Mouse (Mus musculus) neural tube, embryonic 14.5 days (tissue): ENCODE data around the gene Sptssa. TPM values are rescaled to one million over a fixed set of nuclear protein-coding genes. Genes with fewer than 3 reads are reported as not detected.
A peak's percentile ranks its signal among the peaks of the same experiment; 100 is the strongest.

Experiments used
- ATAC-seq: fragments of 200-750 bp; cut with Nextera tagmentation; 2 replicates; pipeline ENCODE4 v1.8.0; 2017; ENCODE audit warnings: low read depth, mild to moderate bottlenecking, moderate TSS enrichment, moderate library complexity
- H3K27ac ChIP-seq: fragments of 300-500 bp; sonication (generic); 2 replicates; pipeline ENCODE4 v1.5.1; 2014; ENCODE audit warnings: low read depth, mild to moderate bottlenecking, control low read depth, low read length, moderate library complexity, mixed read lengths
- H3K27me3 ChIP-seq: fragments of 300-500 bp; sonication (generic); 2 replicates; pipeline ENCODE4 v1.6.1; 2014; ENCODE audit warnings: low read length; ENCODE audit not compliant: control insufficient read depth, insufficient read depth
- H3K36me3 ChIP-seq: fragments of 300-500 bp; sonication (generic); 2 replicates; pipeline ENCODE4 v1.6.1; 2014; ENCODE audit warnings: low read length, mixed read lengths; ENCODE audit not compliant: control insufficient read depth, insufficient read depth
- H3K4me1 ChIP-seq: fragments of 300-500 bp; sonication (generic); 2 replicates; pipeline ENCODE4 v1.6.1; 2014; ENCODE audit warnings: low read length; ENCODE audit not compliant: control insufficient read depth, insufficient read depth
- H3K4me2 ChIP-seq: fragments of 300-500 bp; sonication (generic); 2 replicates; pipeline ENCODE4 v1.6.1; 2014; ENCODE audit warnings: mild to moderate bottlenecking, low read depth, low read length, control low read depth
- H3K4me3 ChIP-seq: fragments of 300-500 bp; sonication (generic); 2 replicates; pipeline ENCODE4 v1.5.1; 2014; ENCODE audit warnings: low read depth, low read length, control low read depth, mixed read lengths
- H3K9ac ChIP-seq: fragments of 300-500 bp; sonication (generic); replicated peaks from 2 replicates; pipeline ENCODE4 v1.6.1; 2014; ENCODE audit warnings: low read depth, mild to moderate bottlenecking, control low read depth, low read length, mixed read lengths
- H3K9me3 ChIP-seq: fragments of 300-500 bp; sonication (generic); 2 replicates; pipeline ENCODE4 v1.6.1; 2016; ENCODE audit warnings: low read length; ENCODE audit not compliant: control insufficient read depth
- WGBS: fragments of 180-500 bp; shearing (Covaris S2); extraction: QIAGEN DNeasy Blood & Tissue Kit; methylation state at CpG from one replicate; pipeline ENCODE4 v1.1.7; 2014; 5-methylcytosine and 5-hydroxymethylcytosine counted together
- polyA plus RNA-seq: library from polyadenylated mRNA; unstranded; fragments of >200 nt; fragmentation: Nextera tagmentation; extraction: Ambion mirVana; gene quantifications from 2 replicates; pipeline ENCODE4 v1.2.1, GENCODE M21; 2014

The Sptssa gene
- polyA plus RNA-seq, 1 experiment from 2014 or later = 219 TPM

DNA sequence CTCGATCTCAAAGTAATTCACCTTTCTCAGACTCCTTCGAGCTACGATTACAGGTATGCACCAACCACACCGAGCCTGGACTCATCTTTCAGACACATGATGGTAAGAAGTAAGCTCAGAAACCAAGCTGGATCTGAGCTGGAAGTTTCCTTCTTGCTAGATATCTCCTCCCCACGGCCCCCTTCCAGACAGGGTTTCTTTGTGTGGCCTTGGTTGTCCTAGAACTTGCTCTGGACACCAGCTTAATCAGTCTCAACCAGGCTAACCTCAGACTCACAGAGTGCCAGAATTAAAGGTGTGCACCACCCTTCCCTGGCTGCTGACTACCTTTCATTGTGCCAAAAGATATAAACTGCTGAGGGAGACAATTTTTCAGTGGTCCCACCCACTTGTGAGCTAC lies 1.6 kb upstream of the Sptssa start:
- no peaks in the 10 kb centered on the region for H3K9me3 ChIP-seq
- H3K4me1 ChIP-seq = peaks cover 8% of the 10 kb centered on the region
- H3K9ac ChIP-seq = no peak overlapping the region
- H3K4me3 ChIP-seq = no peak overlapping the region
- WGBS = 91% methylated on average over 5 of the region's 5 CpGs
- H3K27ac ChIP-seq = no peak overlapping the region
- no peak for ATAC-seq
- H3K4me2 ChIP-seq = no peak overlapping the region
- H3K36me3 ChIP-seq = no peaks in the 10 kb centered on the region
- H3K27me3 ChIP-seq = no peaks in the 10 kb centered on the region

DNA sequence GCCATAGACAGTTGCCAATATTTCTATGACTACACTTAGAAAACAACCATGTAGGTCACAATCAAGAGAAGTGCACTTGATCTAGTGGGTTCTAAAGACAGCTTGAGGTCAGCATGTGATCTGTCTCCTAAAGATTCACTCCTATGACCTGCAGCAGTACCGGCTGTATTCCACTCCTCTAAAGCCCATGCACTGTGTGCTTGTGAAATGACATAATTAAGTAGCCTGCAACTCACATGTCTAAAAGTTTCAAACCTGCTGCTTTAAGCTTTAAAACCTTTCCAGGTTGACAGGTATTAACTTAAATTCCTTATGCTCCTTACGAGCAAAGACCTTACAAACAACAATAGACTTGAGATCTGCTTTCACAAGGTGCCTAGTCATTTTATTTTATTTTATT lies 853 bp upstream of the Sptssa start:
- Histone ChIP-seq H3K4me2 (peak overlapping the region; percentile 73), H3K4me1 (peaks cover 8% of the 10 kb centered on the region), H3K9me3 (no peaks in the 10 kb centered on the region), H3K9ac (no peak overlapping the region), H3K4me3 (no peak overlapping the region), H3K27ac (no peak overlapping the region), H3K36me3 (no peaks in the 10 kb centered on the region), H3K27me3 (no peaks in the 10 kb centered on the region)
- 61% methylated on average over 2 of the region's 2 CpGs for whole genome bisulfite sequencing
- no peak for ATAC-seq

DNA sequence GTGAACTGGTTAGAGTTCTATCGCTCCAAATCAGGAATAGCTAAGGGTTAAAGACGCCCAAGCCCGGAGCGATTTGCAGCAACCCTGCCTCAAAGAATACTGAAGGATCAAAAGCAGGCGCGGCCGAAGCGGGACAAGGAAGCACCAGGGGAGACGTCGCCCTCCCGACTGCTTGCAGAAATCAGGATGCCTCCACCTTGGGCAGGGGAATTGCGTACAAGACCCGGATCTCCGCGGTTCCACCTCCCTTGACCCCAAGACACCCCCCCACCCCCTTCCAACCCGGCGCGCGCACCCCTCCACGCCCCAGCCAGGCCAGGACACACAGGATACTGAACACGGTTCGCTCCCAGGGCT lies 356 bp downstream of the Sptssa start:
- peak overlapping the region; percentile 73 for H3K4me2 ChIP-seq
- ATAC-seq = no peak
- no peaks in the 10 kb centered on the region for H3K9me3 ChIP-seq
- WGBS = 0% methylated on average over 21 of the region's 22 CpGs
- peak overlapping the region; percentile 83 for H3K27ac ChIP-seq
- no peaks in the 10 kb centered on the region for H3K27me3 ChIP-seq
- H3K4me3 ChIP-seq = peak overlapping the region; percentile 64
- H3K4me1 ChIP-seq = peaks cover 8% of the 10 kb centered on the region
- no peaks in the 10 kb centered on the region for H3K36me3 ChIP-seq
- H3K9ac ChIP-seq = peak overlapping the region; percentile 73

DNA sequence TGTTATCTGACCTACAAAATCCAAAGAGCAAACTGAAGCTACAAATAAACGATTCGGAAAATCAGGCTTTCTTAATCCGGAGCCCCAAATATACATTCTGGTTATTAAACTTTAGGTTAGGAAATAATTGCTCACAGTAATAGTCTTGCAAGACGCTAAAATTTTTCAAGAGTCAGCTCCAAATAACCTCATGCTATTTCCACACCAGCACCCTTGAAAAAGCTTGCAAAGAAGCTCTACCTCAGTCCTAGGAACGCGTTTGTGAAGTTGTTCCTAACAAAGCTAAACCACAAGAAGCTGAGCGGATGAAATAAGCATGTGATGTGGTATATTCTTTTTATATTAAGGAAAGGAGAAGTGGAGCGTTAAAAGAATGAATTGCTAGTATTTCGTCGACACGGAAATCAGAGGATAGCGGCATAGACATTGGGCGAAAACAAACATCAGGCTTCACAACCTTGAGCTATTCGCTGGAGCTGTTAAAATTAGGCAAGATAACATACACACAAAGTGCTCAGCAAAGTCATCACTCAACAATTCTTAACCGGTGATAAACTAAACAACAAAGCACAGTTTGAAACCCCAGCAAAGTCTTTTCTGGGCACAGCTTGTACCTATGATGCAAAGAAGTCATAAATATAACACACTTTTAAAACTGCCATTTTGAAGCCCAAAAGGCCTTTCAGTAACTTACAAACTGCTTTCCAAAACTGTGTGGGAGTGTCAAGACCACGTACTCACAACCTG lies 908 bp downstream of the Sptssa start:
- no peaks in the 10 kb centered on the region for H3K27me3 ChIP-seq
- H3K4me2 ChIP-seq = peak overlapping the region; percentile 73
- H3K27ac ChIP-seq = peak overlapping the region; percentile 83; the same call in 1 of the 2 replicates
- H3K9ac ChIP-seq = peak overlapping the region; percentile 73
- 22% methylated on average over 16 of the region's 16 CpGs for WGBS
- ATAC-seq = no peak
- no peaks in the 10 kb centered on the region for H3K36me3 ChIP-seq
- H3K4me1 ChIP-seq = peaks cover 8% of the 10 kb centered on the region
- peak overlapping the region; percentile 64 for H3K4me3 ChIP-seq
- no peaks in the 10 kb centered on the region for H3K9me3 ChIP-seq

DNA sequence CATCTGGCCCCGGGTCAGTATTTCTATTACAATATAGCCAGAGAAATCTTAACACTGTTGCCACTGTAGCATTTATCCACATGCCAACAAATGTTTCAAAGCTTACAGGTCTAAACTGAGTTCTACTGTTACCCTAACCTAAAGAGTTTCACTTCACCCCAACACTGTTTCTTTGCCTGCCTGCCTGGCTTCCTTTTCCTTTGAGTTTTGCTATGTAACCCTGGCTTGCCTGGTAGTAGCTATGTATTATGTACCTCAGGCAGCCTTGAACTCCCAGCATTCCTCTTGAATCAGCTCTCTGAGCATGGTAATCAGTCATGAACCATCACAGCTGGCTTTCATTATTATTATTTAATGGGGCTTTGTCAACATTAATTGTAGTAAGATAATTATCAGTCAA lies 1.6 kb downstream of the Sptssa start:
- no peak for ATAC-seq
- Histone ChIP-seq H3K4me1 (peaks cover 8% of the 10 kb centered on the region), H3K36me3 (no peaks in the 10 kb centered on the region), H3K27me3 (no peaks in the 10 kb centered on the region), H3K9me3 (no peaks in the 10 kb centered on the region), H3K4me3 (peak overlapping the region; percentile 64), H3K9ac (0 out of 2 replicates have a peak overlapping the region, but pooled peaks have one; percentile 1), H3K27ac (no peak overlapping the region), H3K4me2 (peak overlapping the region; percentile 73)
- WGBS = 78% methylated on average over 1 of the region's 1 CpGs

DNA sequence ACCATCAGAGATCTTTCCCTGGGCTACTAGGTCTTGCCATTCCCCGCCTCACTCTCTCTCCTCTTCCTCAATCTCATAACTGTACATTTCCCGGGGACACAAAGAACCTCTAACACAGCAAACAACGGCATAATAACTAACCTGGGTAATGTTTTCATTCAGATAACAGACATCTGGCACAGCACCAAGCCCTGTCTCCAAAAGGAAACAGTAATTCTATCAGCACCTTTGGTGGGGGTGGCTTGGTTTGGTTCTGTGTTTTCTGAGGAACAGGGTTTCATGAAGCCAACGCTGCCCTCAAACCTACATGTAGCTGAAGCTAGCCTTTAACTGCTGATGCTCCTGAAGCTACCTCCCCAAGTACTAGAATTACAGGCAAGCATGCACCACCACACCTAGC lies 2.2 kb downstream of the Sptssa start:
- H3K27me3 ChIP-seq = no peaks in the 10 kb centered on the region
- H3K27ac ChIP-seq = no peak overlapping the region
- H3K36me3 ChIP-seq = no peaks in the 10 kb centered on the region
- no peak for ATAC-seq
- no peaks in the 10 kb centered on the region for H3K9me3 ChIP-seq
- no peak overlapping the region for H3K9ac ChIP-seq
- H3K4me1 ChIP-seq = peaks cover 8% of the 10 kb centered on the region
- no peak overlapping the region; the same call in 1 of the 2 replicates for H3K4me3 ChIP-seq
- peak overlapping the region; percentile 73; the same call in 1 of the 2 replicates for H3K4me2 ChIP-seq
- WGBS = 87% methylated on average over 4 of the region's 4 CpGs

DNA sequence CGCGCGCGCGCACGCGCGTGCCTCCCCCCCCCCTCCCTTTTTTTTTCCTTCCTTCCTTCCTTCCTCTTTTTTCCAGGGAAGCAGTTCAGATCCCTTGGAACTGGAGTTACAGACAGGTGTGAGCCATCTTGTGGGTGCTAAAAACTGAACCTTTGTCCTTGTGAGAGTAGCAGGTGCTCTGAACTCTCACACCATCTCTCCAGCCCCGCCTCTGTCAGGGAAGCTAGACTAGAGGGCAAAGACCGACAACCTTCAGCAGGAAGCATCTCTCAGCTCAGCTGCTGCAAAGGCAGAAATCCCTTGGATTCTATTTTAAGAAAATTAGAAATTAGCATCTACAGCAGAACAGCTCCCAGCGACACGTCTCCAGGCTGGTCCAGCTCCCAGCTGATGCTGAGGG lies 4.0 kb downstream of the Sptssa start:
- no peak overlapping the region for H3K4me2 ChIP-seq
- WGBS = 83% methylated on average over 12 of the region's 12 CpGs
- no peak for ATAC-seq
- H3K9ac ChIP-seq = no peak overlapping the region
- peaks cover 8% of the 10 kb centered on the region for H3K4me1 ChIP-seq
- no peak overlapping the region; the same call in 1 of the 2 replicates for H3K27ac ChIP-seq
- no peaks in the 10 kb centered on the region for H3K36me3 ChIP-seq
- no peaks in the 10 kb centered on the region for H3K27me3 ChIP-seq
- no peak overlapping the region for H3K4me3 ChIP-seq
- no peaks in the 10 kb centered on the region for H3K9me3 ChIP-seq

DNA sequence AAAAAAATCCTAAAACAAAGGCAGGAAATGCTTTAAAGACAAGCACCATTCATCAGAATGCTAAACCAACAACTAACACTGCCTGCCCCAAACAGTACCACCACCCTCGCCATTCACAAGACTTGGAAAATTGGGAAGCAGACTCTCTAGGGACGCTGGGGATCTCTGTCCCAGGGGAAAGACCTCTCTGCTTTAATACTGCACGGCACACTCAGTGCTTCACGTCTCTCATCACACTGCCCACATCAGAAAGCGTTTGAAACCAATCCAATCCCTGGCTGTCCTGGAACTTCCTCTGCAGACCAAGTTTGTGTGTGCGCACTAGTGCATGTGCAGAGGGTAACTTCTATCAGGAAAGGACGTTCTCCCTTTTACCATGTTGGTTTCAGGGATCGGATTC lies 4.6 kb downstream of the Sptssa start:
- Histone ChIP-seq H3K9me3 (no peaks in the 10 kb centered on the region), H3K27ac (no peak overlapping the region; the same call in 1 of the 2 replicates), H3K4me2 (no peak overlapping the region), H3K36me3 (no peaks in the 10 kb centered on the region), H3K9ac (no peak overlapping the region), H3K4me3 (no peak overlapping the region), H3K4me1 (peaks cover 8% of the 10 kb centered on the region), H3K27me3 (no peaks in the 10 kb centered on the region)
- 45% methylated on average over 8 of the region's 8 CpGs for WGBS
- ATAC-seq = no peak

DNA sequence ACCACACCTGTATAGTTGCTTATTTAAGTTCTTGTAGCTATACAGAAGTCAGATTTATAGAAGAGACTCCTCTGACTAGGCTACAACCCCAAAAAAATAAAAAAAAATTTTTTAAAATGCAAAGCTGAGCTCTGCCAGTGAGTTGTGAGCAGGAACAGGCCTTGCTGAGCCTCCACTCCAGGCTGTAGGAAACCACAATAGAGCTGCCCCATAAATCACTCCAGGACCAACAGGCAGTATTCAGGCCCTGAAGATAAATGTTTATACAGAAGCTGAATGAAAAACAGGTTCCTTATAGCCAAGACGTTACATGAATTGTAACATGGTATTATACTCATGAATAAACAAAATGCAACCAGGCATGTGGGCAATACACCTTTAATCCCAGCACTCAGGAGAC lies 5.2 kb downstream of the Sptssa start:
- Histone ChIP-seq H3K4me1 (peaks cover 8% of the 10 kb centered on the region), H3K4me3 (no peak overlapping the region), H3K4me2 (no peak overlapping the region), H3K27me3 (no peaks in the 10 kb centered on the region), H3K9me3 (no peaks in the 10 kb centered on the region), H3K9ac (no peak overlapping the region), H3K27ac (no peak overlapping the region), H3K36me3 (no peaks in the 10 kb centered on the region)
- peak; percentile 34; the same call in 1 of the 2 replicates for ATAC-seq
- WGBS = 3% methylated on average over 1 of the region's 1 CpGs
